Mouse (Mus musculus): ENCODE results near the gene Cds2. TPM values are rescaled to one million over a fixed set of nuclear protein-coding genes. Genes with fewer than 3 reads are reported as not detected.

The Cds2 gene
- polyA plus RNA-seq, 1 experiment from 2014 or later, result 20.8 TPM

GRCm38 (mm10) chr2:132251911-132252310, 11.0 kb upstream of the Cds2 start:
- H3K9ac ChIP-seq, result peak overlapping the region; percentile 64
- peaks cover 24% of the 10 kb centered on the region for H3K4me1 ChIP-seq (replicated peaks)
- peak overlapping the region; percentile 86 for H3K27ac ChIP-seq
- H3K4me2 ChIP-seq, result peak overlapping the region; percentile 83
- no peaks in the 10 kb centered on the region for H3K9me3 ChIP-seq (replicated peaks)
- WGBS, result 7% methylated on average over 8 of the region's 8 CpGs
- H3K4me3 ChIP-seq, result peak overlapping the region; percentile 82
- peaks cover 18% of the 10 kb centered on the region for H3K36me3 ChIP-seq
- ATAC-seq (replicated peaks; ENCODE audit: insufficient number of reproducible peaks, insufficient read depth, low FRiP score, low read depth), result no peak
- H3K27me3 ChIP-seq, result no peaks in the 10 kb centered on the region

- under 1% methylated on average over 79 of the region's 79 CpGs for WGBS
- peak within 1 kb of the TSS; percentile 64 for H3K9ac ChIP-seq
- peak within 1 kb of the TSS; percentile 83 for H3K4me2 ChIP-seq
- H3K4me3 ChIP-seq, result peak within 1 kb of the TSS; percentile 82
- H3K27ac ChIP-seq, result peak within 1 kb of the TSS; percentile 86
- H3K36me3 ChIP-seq, result peaks cover 18% of the 10 kb centered on the region
- no peaks in the 10 kb centered on the region for H3K9me3 ChIP-seq (replicated peaks)
- no peaks in the 10 kb centered on the region for H3K27me3 ChIP-seq
- peaks cover 22% of the 10 kb centered on the region for H3K4me1 ChIP-seq (replicated peaks)
- peak; percentile 99 for ATAC-seq (replicated peaks; ENCODE audit: insufficient number of reproducible peaks, insufficient read depth, low FRiP score, low read depth)
Measured at GRCm38 (mm10) chr2:132252542-132253528, 10.1 kb upstream of the Cds2 start, which contains the start of gene Pcna. Pcna (minus strand) TSS chr2:132253314.

GRCm38 (mm10) chr2:132253603-132254002, 9.3 kb upstream of the Cds2 start:
- no peak for ATAC-seq (replicated peaks; ENCODE audit: insufficient number of reproducible peaks, insufficient read depth, low FRiP score, low read depth)
- WGBS, result 2% methylated on average over 7 of the region's 7 CpGs
- Histone ChIP-seq H3K36me3 (peaks cover 17% of the 10 kb centered on the region), H3K27me3 (no peaks in the 10 kb centered on the region), H3K4me3 (peak overlapping the region; percentile 82), H3K27ac (peak overlapping the region; percentile 86), H3K9ac (peak overlapping the region; percentile 63), H3K4me1 (replicated peaks) (peaks cover 18% of the 10 kb centered on the region), H3K4me2 (peak overlapping the region; percentile 83), H3K9me3 (replicated peaks) (no peaks in the 10 kb centered on the region)

- no peaks in the 10 kb centered on the region for H3K27me3 ChIP-seq
- peaks cover 2% of the 10 kb centered on the region; the same call in 1 of the 2 replicates for H3K4me1 ChIP-seq (replicated peaks)
- H3K4me3 ChIP-seq, result no peak overlapping the region
- no peak overlapping the region for H3K27ac ChIP-seq
- H3K4me2 ChIP-seq, result no peak overlapping the region
- H3K36me3 ChIP-seq, result no peaks in the 10 kb centered on the region
- H3K9ac ChIP-seq, result no peak overlapping the region
- no peak for ATAC-seq (replicated peaks; ENCODE audit: insufficient number of reproducible peaks, insufficient read depth, low FRiP score, low read depth)
- 86% methylated on average over 6 of the region's 6 CpGs for WGBS
- no peaks in the 10 kb centered on the region for H3K9me3 ChIP-seq (replicated peaks)
Measured at GRCm38 (mm10) chr2:132257350-132258068, 5.4 kb upstream of the Cds2 start.

GRCm38 (mm10) chr2:132260601-132261000, 2.3 kb upstream of the Cds2 start:
- no peak overlapping the region for H3K9ac ChIP-seq
- H3K4me3 ChIP-seq, result no peak overlapping the region
- H3K9me3 ChIP-seq (replicated peaks), result no peaks in the 10 kb centered on the region
- peaks cover 15% of the 10 kb centered on the region for H3K4me1 ChIP-seq (replicated peaks)
- no peak overlapping the region for H3K4me2 ChIP-seq
- WGBS, result 87% methylated on average over 3 of the region's 3 CpGs
- H3K27ac ChIP-seq, result no peak overlapping the region
- no peaks in the 10 kb centered on the region for H3K36me3 ChIP-seq
- no peak for ATAC-seq (replicated peaks; ENCODE audit: insufficient number of reproducible peaks, insufficient read depth, low FRiP score, low read depth)
- no peaks in the 10 kb centered on the region for H3K27me3 ChIP-seq

- H3K36me3 ChIP-seq, result no peaks in the 10 kb centered on the region
- H3K9ac ChIP-seq, result no peak overlapping the region
- no peaks in the 10 kb centered on the region for H3K27me3 ChIP-seq
- no peak overlapping the region for H3K4me2 ChIP-seq
- H3K4me3 ChIP-seq, result no peak overlapping the region
- no peak overlapping the region for H3K27ac ChIP-seq
- WGBS, result 64% methylated on average over 6 of the region's 6 CpGs
- H3K9me3 ChIP-seq (replicated peaks), result no peaks in the 10 kb centered on the region
- peaks cover 22% of the 10 kb centered on the region for H3K4me1 ChIP-seq (replicated peaks)
- no peak for ATAC-seq (replicated peaks; ENCODE audit: insufficient number of reproducible peaks, insufficient read depth, low FRiP score, low read depth)
Measured at GRCm38 (mm10) chr2:132262175-132262574, 773 bp upstream of the Cds2 start.

- H3K27ac ChIP-seq, result peak overlapping the region; percentile 78
- H3K9ac ChIP-seq, result peak overlapping the region; percentile 90
- H3K4me2 ChIP-seq, result peak overlapping the region; percentile 67
- no peaks in the 10 kb centered on the region for H3K9me3 ChIP-seq (replicated peaks)
- no peaks in the 10 kb centered on the region for H3K36me3 ChIP-seq
- peak; percentile 56 for ATAC-seq (replicated peaks; ENCODE audit: insufficient number of reproducible peaks, insufficient read depth, low FRiP score, low read depth)
- 1% methylated on average over 47 of the region's 47 CpGs for WGBS
- H3K27me3 ChIP-seq, result no peaks in the 10 kb centered on the region
- H3K4me3 ChIP-seq, result peak overlapping the region; percentile 89
- peaks cover 22% of the 10 kb centered on the region for H3K4me1 ChIP-seq (replicated peaks)
Measured at GRCm38 (mm10) chr2:132263421-132264265, 695 bp downstream of the Cds2 start.

- Histone ChIP-seq H3K27ac (no peak overlapping the region), H3K36me3 (no peaks in the 10 kb centered on the region), H3K27me3 (no peaks in the 10 kb centered on the region), H3K4me1 (replicated peaks) (peaks cover 24% of the 10 kb centered on the region), H3K9me3 (replicated peaks) (no peaks in the 10 kb centered on the region), H3K4me3 (peak overlapping the region; percentile 89), H3K9ac (peak overlapping the region; percentile 90), H3K4me2 (peak overlapping the region; percentile 67)
- 21% methylated on average over 6 of the region's 6 CpGs for WGBS
- ATAC-seq (replicated peaks; ENCODE audit: insufficient number of reproducible peaks, insufficient read depth, low FRiP score, low read depth), result no peak
Measured at GRCm38 (mm10) chr2:132264266-132264710, 1.3 kb downstream of the Cds2 start.

GRCm38 (mm10) chr2:132265196-132265595, 2.2 kb downstream of the Cds2 start:
- no peak for ATAC-seq (replicated peaks; ENCODE audit: insufficient number of reproducible peaks, insufficient read depth, low FRiP score, low read depth)
- Histone ChIP-seq H3K9me3 (replicated peaks) (no peaks in the 10 kb centered on the region), H3K4me2 (no peak overlapping the region), H3K4me3 (no peak overlapping the region), H3K27me3 (no peaks in the 10 kb centered on the region), H3K27ac (no peak overlapping the region), H3K36me3 (no peaks in the 10 kb centered on the region), H3K9ac (no peak overlapping the region), H3K4me1 (replicated peaks) (peaks cover 31% of the 10 kb centered on the region)
- whole genome bisulfite sequencing, result 75% methylated on average over 9 of the region's 9 CpGs

- H3K4me3 ChIP-seq, result no peak overlapping the region
- peaks cover 37% of the 10 kb centered on the region for H3K4me1 ChIP-seq (replicated peaks)
- 81% methylated on average over 3 of the region's 3 CpGs for WGBS
- H3K4me2 ChIP-seq, result no peak overlapping the region
- H3K36me3 ChIP-seq, result no peaks in the 10 kb centered on the region
- no peaks in the 10 kb centered on the region for H3K27me3 ChIP-seq
- H3K9ac ChIP-seq, result no peak overlapping the region
- no peak overlapping the region for H3K27ac ChIP-seq
- ATAC-seq (replicated peaks; ENCODE audit: insufficient number of reproducible peaks, insufficient read depth, low FRiP score, low read depth), result no peak
- no peaks in the 10 kb centered on the region for H3K9me3 ChIP-seq (replicated peaks)
Measured at GRCm38 (mm10) chr2:132266086-132266485, 3.1 kb downstream of the Cds2 start.
